Mouse (Mus musculus): ENCODE results near the gene Slc22a12. TPM values are rescaled to one million over a fixed set of nuclear protein-coding genes. Genes with fewer than 3 reads are reported as not detected.

The Slc22a12 gene
- polyA plus RNA-seq, 1 experiment from 2014 or later, result not detected

DNA sequence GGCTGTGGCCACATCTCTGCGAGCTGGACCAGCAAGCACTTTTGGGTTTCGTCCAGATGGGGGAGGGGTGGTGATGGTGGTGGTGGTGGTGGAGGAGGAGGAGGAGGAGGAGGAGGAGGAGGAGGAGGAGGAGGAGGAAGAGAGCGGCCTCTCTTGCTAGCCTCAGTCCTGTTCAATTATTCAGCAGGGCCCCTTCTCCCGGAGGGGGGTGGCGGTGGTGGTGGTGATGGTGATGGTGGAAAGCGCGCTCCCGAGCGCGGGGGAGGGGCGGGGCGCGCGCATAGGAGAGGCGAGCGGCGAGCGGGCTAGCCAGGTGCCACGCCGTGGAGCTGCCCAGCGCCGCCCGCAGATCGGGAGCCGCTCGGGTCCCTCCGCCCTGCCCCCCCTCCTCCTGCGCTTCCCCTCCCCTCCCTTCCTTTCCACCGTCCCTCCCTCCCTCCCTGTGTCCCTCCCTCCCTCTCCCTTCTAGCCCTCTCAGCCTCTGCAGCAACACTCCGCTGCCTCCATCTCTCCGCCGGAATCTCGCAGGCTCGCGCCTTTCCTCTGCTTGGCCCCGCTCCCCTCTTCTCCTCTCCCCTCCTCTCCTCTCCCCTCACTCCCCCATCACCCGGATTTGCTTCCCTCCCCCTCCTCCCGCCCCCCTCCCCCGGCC lies 45.6 kb downstream of the Slc22a12 start:
- ATAC-seq (ENCODE audit: low FRiP score, low read depth), result peak; percentile 35; the same call in 1 of the 2 replicates
- peaks cover 15% of the 10 kb centered on the region for H3K4me1 ChIP-seq
- H3K36me3 ChIP-seq, result no peaks in the 10 kb centered on the region
- H3K27ac ChIP-seq, result no peak overlapping the region
- H3K9me3 ChIP-seq, result no peaks in the 10 kb centered on the region
- H3K27me3 ChIP-seq, result peaks cover 97% of the 10 kb centered on the region
- peak overlapping the region; percentile 86 for H3K4me2 ChIP-seq (replicated peaks)
- peak overlapping the region; percentile 48 for H3K4me3 ChIP-seq
- H3K9ac ChIP-seq, result peak overlapping the region; percentile 65; the same call in 1 of the 2 replicates
- WGBS, result 0% methylated on average over 9 of the region's 39 CpGs

DNA sequence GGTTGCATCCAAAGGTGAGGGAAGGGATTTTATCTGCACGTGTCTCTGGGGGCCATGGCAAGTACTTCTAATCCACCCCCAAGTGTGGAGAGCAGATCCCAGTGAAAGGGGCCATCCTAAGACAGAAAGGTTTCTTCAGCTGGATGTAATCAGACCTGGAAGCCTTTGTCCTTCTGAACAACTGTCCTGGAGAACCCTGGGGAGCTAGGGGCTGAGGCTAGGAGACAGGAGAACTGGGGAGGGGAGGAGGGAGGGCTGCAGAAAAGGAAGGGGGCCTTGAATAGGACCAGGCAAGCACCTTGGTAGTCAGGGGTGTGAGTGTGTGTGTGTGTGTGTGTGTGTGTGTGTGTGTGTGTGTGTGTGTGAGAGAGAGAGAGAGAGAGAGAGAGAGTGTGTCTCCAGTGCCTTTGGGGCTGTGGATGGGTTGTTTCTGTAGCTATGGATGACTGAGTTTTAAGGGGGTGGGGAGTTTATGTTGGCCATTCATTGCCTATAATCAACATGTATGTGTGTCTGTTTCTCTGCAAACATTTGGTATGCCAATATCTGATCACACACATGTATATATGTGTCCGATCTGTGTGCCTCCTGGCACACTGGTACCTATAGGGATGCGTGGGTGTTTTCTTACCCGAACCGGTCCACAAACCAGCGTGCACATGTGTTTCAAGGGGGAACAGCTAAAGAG lies 46.2 kb downstream of the Slc22a12 start:
- no peak overlapping the region for H3K27ac ChIP-seq
- WGBS, result 13% methylated on average over 6 of the region's 6 CpGs
- H3K27me3 ChIP-seq, result peaks cover 97% of the 10 kb centered on the region
- H3K4me2 ChIP-seq (replicated peaks), result peak overlapping the region; percentile 86
- H3K4me1 ChIP-seq, result peaks cover 8% of the 10 kb centered on the region
- H3K36me3 ChIP-seq, result no peaks in the 10 kb centered on the region
- H3K4me3 ChIP-seq, result peak overlapping the region; percentile 48
- no peaks in the 10 kb centered on the region for H3K9me3 ChIP-seq
- H3K9ac ChIP-seq, result no peak overlapping the region
- no peak for ATAC-seq (ENCODE audit: low FRiP score, low read depth)

DNA sequence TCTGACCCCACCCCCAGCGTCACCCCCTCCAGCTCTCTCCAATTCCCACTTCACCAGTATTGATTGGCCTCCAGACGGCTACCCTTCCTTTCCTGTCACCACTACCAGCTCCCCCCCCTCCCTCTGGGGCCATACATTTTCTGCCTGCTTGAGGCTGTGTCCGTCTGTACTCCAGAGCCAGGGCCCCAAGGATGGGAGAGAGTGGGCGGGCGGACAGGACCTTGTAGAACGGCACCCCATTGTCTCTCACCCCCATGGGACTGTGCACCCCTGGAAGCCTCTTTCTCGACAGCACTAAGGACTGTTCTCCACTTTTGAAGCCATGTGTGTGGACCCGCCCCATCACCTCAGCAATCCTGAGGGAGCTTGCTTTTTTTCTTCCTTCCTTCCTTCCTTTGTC lies 47.1 kb downstream of the Slc22a12 start:
- Histone ChIP-seq H3K9ac (no peak overlapping the region), H3K4me1 (peaks cover 8% of the 10 kb centered on the region), H3K4me2 (replicated peaks) (no peak overlapping the region), H3K27me3 (peaks cover 97% of the 10 kb centered on the region), H3K9me3 (no peaks in the 10 kb centered on the region), H3K4me3 (no peak overlapping the region), H3K36me3 (no peaks in the 10 kb centered on the region), H3K27ac (no peak overlapping the region)
- WGBS, result 29% methylated on average over 8 of the region's 8 CpGs
- no peak for ATAC-seq (ENCODE audit: low FRiP score, low read depth)

DNA sequence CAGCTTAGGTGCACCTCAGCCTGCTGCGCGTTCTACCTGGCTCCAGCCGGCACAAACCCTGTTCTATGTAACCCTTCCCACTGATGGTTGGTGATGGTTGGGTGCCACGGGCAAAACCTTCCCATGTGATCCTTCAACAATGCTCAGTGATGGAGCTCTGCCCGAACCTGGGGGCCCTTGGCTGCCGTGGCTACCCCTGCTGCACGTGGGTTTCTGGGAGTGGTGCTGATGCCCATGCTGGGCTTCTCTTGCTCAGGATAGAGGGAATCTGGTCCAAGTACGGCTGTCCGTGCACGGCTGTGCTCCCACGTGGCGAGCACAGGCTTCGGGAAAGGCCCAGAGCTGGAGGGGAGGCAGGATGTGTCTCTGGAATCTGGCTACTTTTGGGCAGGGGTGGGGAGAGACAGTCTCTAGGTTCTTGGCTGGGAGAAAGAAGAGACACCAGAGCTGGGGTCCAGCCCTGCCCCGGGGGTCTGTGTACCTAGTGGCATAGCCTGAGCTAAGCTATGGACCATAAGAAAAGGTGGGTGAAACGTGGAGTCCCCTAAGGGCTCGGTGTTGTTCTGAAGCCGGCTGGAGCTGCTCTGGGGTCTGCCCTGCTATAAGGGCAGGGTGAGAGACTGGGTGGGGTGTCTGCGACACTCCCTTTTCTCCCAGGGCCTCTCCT lies 48.2 kb downstream of the Slc22a12 start:
- Histone ChIP-seq H3K27ac (no peak overlapping the region), H3K4me3 (no peak overlapping the region), H3K9me3 (no peaks in the 10 kb centered on the region), H3K4me2 (replicated peaks) (no peak overlapping the region), H3K36me3 (no peaks in the 10 kb centered on the region), H3K4me1 (peaks cover 8% of the 10 kb centered on the region), H3K9ac (no peak overlapping the region), H3K27me3 (peaks cover 97% of the 10 kb centered on the region)
- 57% methylated on average over 18 of the region's 18 CpGs for WGBS
- ATAC-seq (ENCODE audit: low FRiP score, low read depth), result no peak

- Histone ChIP-seq H3K9me3 (no peaks in the 10 kb centered on the region), H3K4me1 (peaks cover 8% of the 10 kb centered on the region), H3K27ac (no peak overlapping the region), H3K36me3 (no peaks in the 10 kb centered on the region), H3K27me3 (peaks cover 91% of the 10 kb centered on the region), H3K9ac (no peak overlapping the region), H3K4me2 (replicated peaks) (no peak overlapping the region), H3K4me3 (no peak overlapping the region)
- WGBS, result 58% methylated on average over 5 of the region's 7 CpGs
- ATAC-seq (ENCODE audit: low FRiP score, low read depth), result no peak
Observed at GRCm38 (mm10) chr19:6494032-6494431, 48.8 kb downstream of the Slc22a12 start.

GRCm38 (mm10) chr19:6493219-6493618 lies 49.6 kb downstream of the Slc22a12 start:
- no peaks in the 10 kb centered on the region for H3K36me3 ChIP-seq
- H3K27me3 ChIP-seq, result peaks cover 85% of the 10 kb centered on the region
- H3K9me3 ChIP-seq, result no peaks in the 10 kb centered on the region
- no peak overlapping the region for H3K9ac ChIP-seq
- H3K4me2 ChIP-seq (replicated peaks), result no peak overlapping the region
- no peak for ATAC-seq (ENCODE audit: low FRiP score, low read depth)
- H3K4me1 ChIP-seq, result peaks cover 6% of the 10 kb centered on the region
- no peak overlapping the region for H3K27ac ChIP-seq
- no peak overlapping the region for H3K4me3 ChIP-seq
- WGBS, result 75% methylated on average over 7 of the region's 7 CpGs

DNA sequence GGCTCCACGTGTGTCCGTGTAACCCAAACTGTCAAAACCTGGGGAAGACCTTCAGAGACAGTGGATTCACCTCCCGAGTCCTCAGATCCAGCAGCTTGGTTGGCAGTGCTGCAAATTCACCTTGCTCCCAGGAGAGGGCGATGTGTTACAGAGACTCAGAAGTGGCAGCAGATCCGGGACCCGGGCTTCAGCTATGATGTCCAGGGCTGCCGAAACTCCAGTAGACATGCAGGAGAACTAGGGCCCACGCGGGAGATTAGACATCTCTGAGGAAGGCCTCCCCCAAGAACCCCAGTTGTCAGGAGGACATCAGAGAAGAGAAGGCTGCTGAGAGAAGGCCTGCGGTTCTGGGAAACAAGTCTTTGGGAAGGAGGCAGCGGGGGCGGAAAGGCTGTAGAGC lies 50.7 kb downstream of the Slc22a12 start:
- WGBS, result 19% methylated on average over 12 of the region's 12 CpGs
- H3K36me3 ChIP-seq, result no peaks in the 10 kb centered on the region
- peaks cover 85% of the 10 kb centered on the region for H3K27me3 ChIP-seq
- no peak overlapping the region for H3K4me2 ChIP-seq (replicated peaks)
- no peak overlapping the region for H3K27ac ChIP-seq
- H3K9me3 ChIP-seq, result no peaks in the 10 kb centered on the region
- no peak for ATAC-seq (ENCODE audit: low FRiP score, low read depth)
- no peak overlapping the region for H3K9ac ChIP-seq
- no peak overlapping the region for H3K4me3 ChIP-seq
- no peaks in the 10 kb centered on the region for H3K4me1 ChIP-seq

DNA sequence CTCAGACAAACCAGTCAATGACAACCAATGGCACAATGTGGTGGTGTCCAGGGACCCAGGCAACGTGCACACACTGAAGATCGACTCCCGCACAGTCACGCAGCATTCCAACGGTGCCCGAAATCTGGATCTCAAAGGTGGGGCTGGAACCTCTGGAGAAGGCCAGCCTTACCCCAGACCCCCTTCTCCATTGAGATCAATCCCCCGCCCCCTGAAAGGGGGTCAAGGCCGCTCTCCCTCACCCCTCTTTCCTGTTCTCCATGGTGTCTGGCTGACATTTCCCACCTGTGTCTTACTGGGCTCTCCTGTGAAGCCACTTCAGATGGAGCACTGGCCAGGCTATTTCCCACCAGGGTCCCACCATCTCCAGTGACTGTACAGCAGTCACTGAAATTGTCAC lies 51.3 kb downstream of the Slc22a12 start:
- H3K4me3 ChIP-seq, result no peak overlapping the region
- H3K27ac ChIP-seq, result no peak overlapping the region
- WGBS, result 81% methylated on average over 8 of the region's 8 CpGs
- no peaks in the 10 kb centered on the region for H3K36me3 ChIP-seq
- no peak overlapping the region for H3K4me2 ChIP-seq (replicated peaks)
- H3K4me1 ChIP-seq, result no peaks in the 10 kb centered on the region
- H3K9me3 ChIP-seq, result no peaks in the 10 kb centered on the region
- H3K27me3 ChIP-seq, result peaks cover 80% of the 10 kb centered on the region
- H3K9ac ChIP-seq, result no peak overlapping the region
- ATAC-seq (ENCODE audit: low FRiP score, low read depth), result no peak

GRCm38 (mm10) chr19:6489030-6489429 lies 53.8 kb downstream of the Slc22a12 start:
- Histone ChIP-seq H3K9me3 (no peaks in the 10 kb centered on the region), H3K27ac (no peak overlapping the region), H3K4me3 (no peak overlapping the region), H3K9ac (no peak overlapping the region), H3K36me3 (no peaks in the 10 kb centered on the region), H3K27me3 (peaks cover 55% of the 10 kb centered on the region), H3K4me1 (0 out of 2 replicates have a peak, but pooled peaks cover 6% of the 10 kb centered on the region), H3K4me2 (replicated peaks) (no peak overlapping the region)
- WGBS, result 0% methylated on average over 4 of the region's 4 CpGs
- peak; percentile 69; the same call in 1 of the 2 replicates for ATAC-seq (ENCODE audit: low FRiP score, low read depth)

Small RNA genes within 50 kb of the gene (microRNA-seq; reads per million reads assigned to microRNA genes)
- not detected for gene Gm26460

Other genes starting within 250 kb of the Slc22a12 start
- 0.52 and 0.70 TPM in 2 replicates for gene Cdc42bpg, start 236.6 kb downstream of the Slc22a12 start, polyA plus RNA-seq (2015; fragmentation: Nextera tagmentation; extraction: Ambion mirVana)
- gene Men1, start 208.1 kb downstream of the Slc22a12 start, polyA plus RNA-seq (2015; fragmentation: Nextera tagmentation; extraction: Ambion mirVana), result 88.7 and 97.6 TPM in 2 replicates
- 11.8 and 15.5 TPM in 2 replicates for gene Map4k2, start 201.9 kb downstream of the Slc22a12 start, polyA plus RNA-seq (2015; fragmentation: Nextera tagmentation; extraction: Ambion mirVana)
- 130 and 148 TPM in 2 replicates for gene Sf1, start 179.3 kb downstream of the Slc22a12 start, polyA plus RNA-seq (2015; fragmentation: Nextera tagmentation; extraction: Ambion mirVana)
- 13.2 and 14.4 TPM in 2 replicates for gene Pygm, start 158.6 kb downstream of the Slc22a12 start, polyA plus RNA-seq (2015; fragmentation: Nextera tagmentation; extraction: Ambion mirVana)
- gene Rasgrp2, start 143.7 kb downstream of the Slc22a12 start, polyA plus RNA-seq (2015; fragmentation: Nextera tagmentation; extraction: Ambion mirVana), result 15.2 and 17.7 TPM in 2 replicates
- gene Nrxn2, start 124.3 kb downstream of the Slc22a12 start, polyA plus RNA-seq (2015; fragmentation: Nextera tagmentation; extraction: Ambion mirVana), result 1.5 and 1.6 TPM in 2 replicates